Mouse (Mus musculus) urinary bladder, adult 2 months (tissue): ENCODE results near the gene Adig. TPM values are rescaled to one million over a fixed set of nuclear protein-coding genes. Genes with fewer than 3 reads are reported as not detected.

Source experiments
- DNase-seq: peaks from one replicate; pipeline ENCODE4 v3.0.0; 2022; ENCODE audit warnings: low spot score
- polyA plus RNA-seq: library from polyadenylated mRNA; depleted of rRNA; stranded (reverse); fragments of >200 nt; gene quantifications from 2 replicates; pipeline ENCODE4 v1.2.3, GENCODE M21; 2012; rRNA removed

The Adig gene
- 4.7 and 9.4 TPM in 2 replicates for polyA plus RNA-seq

- no peak for DNase-seq
Observed at GRCm38 (mm10) chr2:158501836-158502812, at the start of gene Adig. Gene Adig, plus strand, starts transcription at chr2:158502612.

GRCm38 (mm10) chr2:158456451-158456850, 46.0 kb upstream of the Adig start:
- DNase-seq: no peak

GRCm38 (mm10) chr2:158457610-158458009, 44.8 kb upstream of the Adig start:
- no peak for DNase-seq

GRCm38 (mm10) chr2:158462450-158462849, 40.0 kb upstream of the Adig start:
- no peak for DNase-seq

GRCm38 (mm10) chr2:158474159-158474558, 28.3 kb upstream of the Adig start:
- no peak for DNase-seq

- DNase-seq: no peak
Observed at GRCm38 (mm10) chr2:158477640-158478039, 24.8 kb upstream of the Adig start.

- no peak for DNase-seq
Observed at GRCm38 (mm10) chr2:158498457-158498856, 4.0 kb upstream of the Adig start.

- no peak for DNase-seq
Observed at GRCm38 (mm10) chr2:158503226-158503625, 814 bp downstream of the Adig start.

- DNase-seq: no peak
Observed at GRCm38 (mm10) chr2:158503671-158504070, 1.3 kb downstream of the Adig start.

- no peak for DNase-seq
Observed at GRCm38 (mm10) chr2:158506475-158506874, 4.1 kb downstream of the Adig start.

- no peak for DNase-seq
Observed at GRCm38 (mm10) chr2:158507046-158507445, 4.6 kb downstream of the Adig start.

- DNase-seq: peak; percentile 69
Observed at GRCm38 (mm10) chr2:158510665-158511064, 8.3 kb downstream of the Adig start.

- peak; percentile 40 for DNase-seq
Observed at GRCm38 (mm10) chr2:158512528-158512927, 10.1 kb downstream of the Adig start, which contains the start of gene Arhgap40. Gene Arhgap40, plus strand, starts transcription at chr2:158512796.

- DNase-seq: no peak
Observed at GRCm38 (mm10) chr2:158513821-158514336, 11.5 kb downstream of the Adig start.

- no peak for DNase-seq
Observed at GRCm38 (mm10) chr2:158518583-158518982, 16.2 kb downstream of the Adig start.

GRCm38 (mm10) chr2:158519071-158519470, 16.7 kb downstream of the Adig start:
- DNase-seq: no peak

GRCm38 (mm10) chr2:158519800-158520199, 17.4 kb downstream of the Adig start:
- no peak for DNase-seq

- no peak for DNase-seq
Observed at GRCm38 (mm10) chr2:158523060-158523459, 20.6 kb downstream of the Adig start.

- DNase-seq: no peak
Observed at GRCm38 (mm10) chr2:158524129-158524860, 21.9 kb downstream of the Adig start.

GRCm38 (mm10) chr2:158534090-158534489, 31.7 kb downstream of the Adig start:
- no peak for DNase-seq

- no peak for DNase-seq
Observed at GRCm38 (mm10) chr2:158534559-158534958, 32.1 kb downstream of the Adig start.
